Mouse (Mus musculus): ENCODE data around the gene Nacad.

DNA sequence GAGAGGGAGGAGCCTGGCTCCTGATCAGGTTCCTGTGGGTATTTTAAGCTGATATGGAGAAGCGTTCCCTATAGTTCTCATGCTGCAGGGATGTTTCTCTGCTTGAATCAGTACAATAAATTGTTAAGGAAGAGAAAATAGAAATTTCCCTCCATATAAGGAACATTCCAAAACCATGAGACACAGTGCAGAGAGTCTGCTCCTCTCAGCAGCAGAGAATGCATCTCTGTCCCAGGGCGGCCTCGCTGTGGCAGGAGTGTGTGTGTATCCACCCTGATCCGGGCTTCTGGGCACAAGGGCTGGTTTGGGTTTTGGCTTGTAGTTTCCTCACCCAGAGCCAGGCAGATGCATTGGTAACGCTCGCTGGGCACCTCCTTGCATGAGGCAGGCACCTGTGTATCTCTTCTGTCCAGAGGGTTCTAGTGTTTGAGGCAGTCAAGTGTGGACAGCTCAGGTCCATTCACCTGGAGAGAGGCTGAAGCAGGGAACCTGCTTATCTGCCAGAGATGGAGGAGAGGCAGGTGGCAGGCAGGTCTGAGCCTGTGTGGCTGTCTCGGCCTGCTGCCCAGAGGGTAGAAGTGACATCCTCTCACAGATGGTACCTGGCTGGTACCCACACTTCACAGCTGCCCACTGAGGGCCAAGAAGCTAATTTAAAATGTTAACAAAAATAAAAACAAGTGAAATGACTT, 18.5 kb downstream of the Nacad start:
- TF ChIP-seq CTCF (IDR thresholded peaks at IDR 0.05; ENCODE audit: borderline replicate concordance, extremely low read depth, insufficient read depth, insufficient read length) (no peak), POLR2A (IDR thresholded peaks at IDR 0.05; ENCODE audit: borderline replicate concordance, extremely low read depth, insufficient read depth, insufficient read length, poor library complexity, severe bottlenecking) (no peak)

Measured in brain, embryonic 14.5 days (tissue).